Mouse (Mus musculus): ENCODE measurements around the gene Ppp4r3a. TPM values are rescaled to one million over a fixed set of nuclear protein-coding genes. Genes with fewer than 3 reads are reported as not detected.
"Not testable (repeated sequence)": the region's sequence is repeated elsewhere in the genome, so short reads cannot be mapped to it uniquely, and the experiment has no call there.

Gene Ppp4r3a
- polyA plus RNA-seq, 1 experiment from 2014 or later = 37.1 TPM

- Histone ChIP-seq H3K27me3 (peaks cover 2% of the 10 kb centered on the region; the same call in 1 of the 2 replicates), H3K27ac (replicated peaks) (0 out of 2 replicates have a peak overlapping the region, but pooled peaks have one; percentile 34), H3K9me3 (replicated peaks) (no peaks in the 10 kb centered on the region), H3K9ac (no peak overlapping the region), H3K4me2 (replicated peaks) (no peak overlapping the region), H3K36me3 (no peaks in the 10 kb centered on the region), H3K4me3 (replicated peaks) (no peak overlapping the region), H3K4me1 (peaks cover 28% of the 10 kb centered on the region)
- ATAC-seq (ENCODE audit: insufficient number of reproducible peaks, low FRiP score, low TSS enrichment, low read depth) = peak; percentile 24; the same call in 1 of the 2 replicates
- 80% methylated on average over 15 of the region's 15 CpGs for WGBS
These were observed 63.1 kb downstream of the Ppp4r3a start for GRCm38 (mm10) chr12:101020210-101021015.

GRCm38 (mm10) chr12:101019443-101019842, 64.1 kb downstream of the Ppp4r3a start:
- Histone ChIP-seq H3K4me1 (peaks cover 36% of the 10 kb centered on the region), H3K4me2 (replicated peaks) (no peak overlapping the region), H3K27ac (replicated peaks) (no peak overlapping the region), H3K9ac (no peak overlapping the region), H3K27me3 (no peaks in the 10 kb centered on the region), H3K36me3 (no peaks in the 10 kb centered on the region), H3K4me3 (replicated peaks) (no peak overlapping the region), H3K9me3 (replicated peaks) (no peaks in the 10 kb centered on the region)
- 80% methylated on average over 7 of the region's 7 CpGs for WGBS
- ATAC-seq (ENCODE audit: insufficient number of reproducible peaks, low FRiP score, low TSS enrichment, low read depth) = no peak

GRCm38 (mm10) chr12:101019031-101019430, 64.5 kb downstream of the Ppp4r3a start:
- no peaks in the 10 kb centered on the region for H3K27me3 ChIP-seq
- H3K4me3 ChIP-seq (replicated peaks) = no peak overlapping the region
- no peak for ATAC-seq (ENCODE audit: insufficient number of reproducible peaks, low FRiP score, low TSS enrichment, low read depth)
- H3K9me3 ChIP-seq (replicated peaks) = no peaks in the 10 kb centered on the region
- 63% methylated on average over 5 of the region's 5 CpGs for WGBS
- H3K4me1 ChIP-seq = peaks cover 39% of the 10 kb centered on the region
- no peak overlapping the region for H3K27ac ChIP-seq (replicated peaks)
- no peak overlapping the region for H3K4me2 ChIP-seq (replicated peaks)
- no peaks in the 10 kb centered on the region for H3K36me3 ChIP-seq
- no peak overlapping the region for H3K9ac ChIP-seq

GRCm38 (mm10) chr12:101017971-101018371, 65.5 kb downstream of the Ppp4r3a start:
- H3K4me3 ChIP-seq (replicated peaks) = no peak overlapping the region
- no peak; the same call in 1 of the 2 replicates for ATAC-seq (ENCODE audit: insufficient number of reproducible peaks, low FRiP score, low TSS enrichment, low read depth)
- H3K4me1 ChIP-seq = peaks cover 44% of the 10 kb centered on the region
- H3K4me2 ChIP-seq (replicated peaks) = peak overlapping the region; percentile 24
- WGBS = 8% methylated on average over 6 of the region's 6 CpGs
- H3K27ac ChIP-seq (replicated peaks) = peak overlapping the region; percentile 34; the same call in 1 of the 2 replicates
- no peak overlapping the region for H3K9ac ChIP-seq
- no peaks in the 10 kb centered on the region for H3K27me3 ChIP-seq
- H3K36me3 ChIP-seq = no peaks in the 10 kb centered on the region
- H3K9me3 ChIP-seq (replicated peaks) = no peaks in the 10 kb centered on the region

GRCm38 (mm10) chr12:101016412-101016928, 67.0 kb downstream of the Ppp4r3a start:
- Histone ChIP-seq H3K27me3 (peaks cover 5% of the 10 kb centered on the region; the same call in 1 of the 2 replicates), H3K4me3 (replicated peaks) (no peak overlapping the region), H3K4me2 (replicated peaks) (no peak overlapping the region), H3K27ac (replicated peaks) (peak overlapping the region; percentile 41; the same call in 1 of the 2 replicates), H3K36me3 (no peaks in the 10 kb centered on the region), H3K4me1 (peaks cover 56% of the 10 kb centered on the region), H3K9me3 (replicated peaks) (no peaks in the 10 kb centered on the region), H3K9ac (no peak overlapping the region)
- ATAC-seq (ENCODE audit: insufficient number of reproducible peaks, low FRiP score, low TSS enrichment, low read depth) = no peak
- WGBS = 48% methylated on average over 5 of the region's 5 CpGs

GRCm38 (mm10) chr12:101015926-101016325, 67.6 kb downstream of the Ppp4r3a start:
- Histone ChIP-seq H3K27me3 (peaks cover 5% of the 10 kb centered on the region; the same call in 1 of the 2 replicates), H3K9ac (no peak overlapping the region), H3K36me3 (no peaks in the 10 kb centered on the region), H3K4me3 (replicated peaks) (no peak overlapping the region), H3K4me1 (peaks cover 56% of the 10 kb centered on the region), H3K9me3 (replicated peaks) (no peaks in the 10 kb centered on the region), H3K4me2 (replicated peaks) (no peak overlapping the region), H3K27ac (replicated peaks) (peak overlapping the region; percentile 41; the same call in 1 of the 2 replicates)
- WGBS = 47% methylated on average over 4 of the region's 4 CpGs
- no peak for ATAC-seq (ENCODE audit: insufficient number of reproducible peaks, low FRiP score, low TSS enrichment, low read depth)

GRCm38 (mm10) chr12:101015165-101015560, 68.3 kb downstream of the Ppp4r3a start:
- no peaks in the 10 kb centered on the region for H3K36me3 ChIP-seq
- H3K9ac ChIP-seq = no peak overlapping the region
- no peak overlapping the region for H3K4me3 ChIP-seq (replicated peaks)
- H3K9me3 ChIP-seq (replicated peaks) = no peaks in the 10 kb centered on the region
- H3K27ac ChIP-seq (replicated peaks) = 0 out of 2 replicates have a peak overlapping the region, but pooled peaks have one; percentile 25
- no peak overlapping the region for H3K4me2 ChIP-seq (replicated peaks)
- 70% methylated on average over 11 of the region's 11 CpGs for WGBS
- no peak for ATAC-seq (ENCODE audit: insufficient number of reproducible peaks, low FRiP score, low TSS enrichment, low read depth)
- peaks cover 56% of the 10 kb centered on the region for H3K4me1 ChIP-seq
- peaks cover 5% of the 10 kb centered on the region; the same call in 1 of the 2 replicates for H3K27me3 ChIP-seq

GRCm38 (mm10) chr12:101014549-101015164, 68.8 kb downstream of the Ppp4r3a start:
- peaks cover 56% of the 10 kb centered on the region for H3K4me1 ChIP-seq

GRCm38 (mm10) chr12:101013668-101014067, 69.8 kb downstream of the Ppp4r3a start:
- not testable (repeated sequence) for H3K9me3 ChIP-seq (replicated peaks); H3K4me2 ChIP-seq (replicated peaks); H3K27me3 ChIP-seq; H3K9ac ChIP-seq; H3K4me3 ChIP-seq (replicated peaks); H3K36me3 ChIP-seq; ATAC-seq (ENCODE audit: insufficient number of reproducible peaks, low FRiP score, low TSS enrichment, low read depth); H3K27ac ChIP-seq (replicated peaks)
- H3K4me1 ChIP-seq = peaks cover 58% of the 10 kb centered on the region
- WGBS = 88% methylated on average over 9 of the region's 9 CpGs

More at GRCm38 (mm10) chr12:101014549-101015164, 68.8 kb downstream of the Ppp4r3a start:
- H3K27me3 ChIP-seq = peaks cover 5% of the 10 kb centered on the region; the same call in 1 of the 2 replicates
- no peak overlapping the region for H3K4me3 ChIP-seq (replicated peaks)
- no peaks in the 10 kb centered on the region for H3K36me3 ChIP-seq
- H3K27ac ChIP-seq (replicated peaks) = 0 out of 2 replicates have a peak overlapping the region, but pooled peaks have one; percentile 25
- H3K4me2 ChIP-seq (replicated peaks) = no peak overlapping the region
- H3K9me3 ChIP-seq (replicated peaks) = no peaks in the 10 kb centered on the region
- ATAC-seq (ENCODE audit: insufficient number of reproducible peaks, low FRiP score, low TSS enrichment, low read depth) = no peak
- 41% methylated on average over 10 of the region's 10 CpGs for WGBS
- no peak overlapping the region for H3K9ac ChIP-seq

GRCm38 (mm10) chr12:101013078-101013665, 70.3 kb downstream of the Ppp4r3a start:
- 50% methylated on average over 8 of the region's 8 CpGs for WGBS
- no peaks in the 10 kb centered on the region for H3K9me3 ChIP-seq (replicated peaks)

More at GRCm38 (mm10) chr12:101013078-101013665, 70.3 kb downstream of the Ppp4r3a start:
- Histone ChIP-seq H3K36me3 (no peaks in the 10 kb centered on the region), H3K4me2 (replicated peaks) (no peak overlapping the region), H3K9ac (no peak overlapping the region), H3K27me3 (peaks cover 5% of the 10 kb centered on the region; the same call in 1 of the 2 replicates), H3K4me1 (peaks cover 60% of the 10 kb centered on the region), H3K27ac (replicated peaks) (no peak overlapping the region), H3K4me3 (replicated peaks) (no peak overlapping the region)
- ATAC-seq (ENCODE audit: insufficient number of reproducible peaks, low FRiP score, low TSS enrichment, low read depth) = no peak
